Mouse (Mus musculus) kidney, postnatal 0 days (tissue): ENCODE measurements around the gene Snrpd3. TPM values are rescaled to one million over a fixed set of nuclear protein-coding genes. Genes with fewer than 3 reads are reported as not detected.

ENCODE experiments used
- ATAC-seq: fragments of 200-750 bp; cut with Nextera tagmentation; replicated peaks from 2 replicates; pipeline ENCODE4 v1.8.0; 2017; ENCODE audit warnings: low read depth, moderate number of reproducible peaks, moderate TSS enrichment, moderate library complexity; ENCODE audit not compliant: low FRiP score
- DNase-seq: peaks from one replicate; pipeline ENCODE4 v3.0.0-alpha.2; 2016; ENCODE audit warnings: low spot score
- H3K27ac ChIP-seq: fragments of 300-500 bp; sonication (generic); 2 replicates; pipeline ENCODE4 v1.5.1; 2014; ENCODE audit warnings: mild to moderate bottlenecking
- H3K27me3 ChIP-seq: fragments of 300-500 bp; sonication (generic); 2 replicates; pipeline ENCODE4 v1.6.1; 2014; ENCODE audit warnings: low read length, mixed read lengths; ENCODE audit not compliant: insufficient read depth
- H3K36me3 ChIP-seq: fragments of 300-500 bp; sonication (generic); 2 replicates; pipeline ENCODE4 v1.6.1; 2014; ENCODE audit warnings: low read length, mixed read lengths; ENCODE audit not compliant: insufficient read depth
- H3K4me1 ChIP-seq: fragments of 300-500 bp; sonication (generic); replicated peaks from 2 replicates; pipeline ENCODE4 v1.6.1; 2014; ENCODE audit warnings: antibody characterized with exemption, low read length, mixed read lengths; ENCODE audit not compliant: insufficient read depth
- H3K4me2 ChIP-seq: fragments of 300-500 bp; sonication (generic); 2 replicates; pipeline ENCODE4 v1.6.1; 2014; ENCODE audit warnings: mild to moderate bottlenecking, low read length, moderate library complexity, mixed read lengths
- H3K4me3 ChIP-seq: fragments of 300-500 bp; sonication (generic); replicated peaks from 2 replicates; pipeline ENCODE4 v1.5.1; 2014; ENCODE audit warnings: low read depth, low read length
- H3K9ac ChIP-seq: fragments of 300-500 bp; sonication (generic); 2 replicates; pipeline ENCODE4 v1.6.1; 2014; ENCODE audit warnings: low read depth, low read length
- H3K9me3 ChIP-seq: fragments of 300-500 bp; sonication (generic); replicated peaks from 2 replicates; pipeline ENCODE4 v1.6.1; 2016; ENCODE audit warnings: low read length, inconsistent platforms, mixed read lengths
- CTCF ChIP-seq: IDR thresholded peaks from 2 replicates; pipeline ENCODE4 v1.5.1; 2016; ENCODE audit warnings: antibody characterized with exemption, low read depth, mild to moderate bottlenecking, moderate library complexity
- WGBS: fragments of 180-500 bp; shearing (Covaris S2); extraction: QIAGEN DNeasy Blood & Tissue Kit; methylation state at CpG from one replicate; pipeline ENCODE4 v1.1.7; 2014; 5-methylcytosine and 5-hydroxymethylcytosine counted together
- polyA plus RNA-seq: library from polyadenylated mRNA; unstranded; fragments of >200 nt; fragmentation: Nextera tagmentation; extraction: Ambion mirVana; gene quantifications from 2 replicates; pipeline ENCODE4 v1.2.1, GENCODE M21; 2015

Snrpd3 gene
- polyA plus RNA-seq, 1 experiment from 2014 or later: 113 TPM

DNA sequence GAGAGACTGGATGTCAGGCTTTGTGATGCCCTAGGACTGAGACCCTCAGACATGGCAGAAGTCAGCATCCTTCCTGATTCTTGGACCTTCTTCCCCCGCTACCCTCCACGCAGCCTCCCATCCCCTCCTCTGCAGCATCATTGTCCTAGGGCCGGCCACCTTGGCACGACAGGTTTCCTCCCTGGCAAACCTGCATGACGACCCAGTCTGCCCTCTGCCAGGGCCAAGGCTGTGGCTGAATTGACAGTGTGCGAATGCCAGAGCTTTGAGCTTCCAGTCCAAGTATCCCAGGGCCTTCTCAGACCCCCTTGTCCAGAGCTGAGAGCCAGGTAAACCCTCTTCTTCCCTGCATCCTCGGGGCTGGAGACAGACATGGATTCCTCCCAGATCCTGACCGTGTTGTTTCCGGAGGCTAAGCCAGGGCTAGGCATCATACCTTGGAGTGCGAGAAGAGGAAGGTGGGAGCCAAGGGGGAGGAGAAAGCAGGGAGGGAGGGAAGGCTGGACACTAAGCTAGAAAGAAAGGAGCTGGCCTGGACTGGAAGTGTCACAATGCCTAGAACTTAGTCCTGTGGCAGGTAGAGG lies 43.8 kb downstream of the Snrpd3 start, which contains the start of gene Ggt1:
Gene Ggt1 (plus strand): TSS at position 534 of the 584 bp plus-strand sequence.
- Histone ChIP-seq H3K9me3 (no peaks in the 10 kb centered on the region), H3K9ac (no peak within 1 kb of the TSS), H3K27ac (no peak within 1 kb of the TSS), H3K4me3 (no peak within 1 kb of the TSS), H3K4me2 (peak within 1 kb of the TSS; percentile 100; the same call in 1 of the 2 replicates), H3K4me1 (peaks cover 21% of the 10 kb centered on the region), H3K36me3 (no peaks in the 10 kb centered on the region), H3K27me3 (0 out of 2 replicates have a peak, but pooled peaks cover 3% of the 10 kb centered on the region)
- ATAC-seq (no peak), DNase-seq (no peak)
- no peak for TF ChIP-seq CTCF
- 57% methylated on average over 10 of the region's 10 CpGs for WGBS

- peaks cover 21% of the 10 kb centered on the region for H3K4me1 ChIP-seq
- H3K36me3 ChIP-seq: no peaks in the 10 kb centered on the region
- whole genome bisulfite sequencing: 82% methylated on average over 8 of the region's 8 CpGs
- H3K4me3 ChIP-seq: no peak overlapping the region
- DNase-seq (no peak), ATAC-seq (no peak)
- H3K9me3 ChIP-seq: no peaks in the 10 kb centered on the region
- no peak overlapping the region for H3K9ac ChIP-seq
- no peak for TF ChIP-seq CTCF
- 0 out of 2 replicates have a peak, but pooled peaks cover 3% of the 10 kb centered on the region for H3K27me3 ChIP-seq
- H3K4me2 ChIP-seq: no peak overlapping the region
- no peak overlapping the region for H3K27ac ChIP-seq
Observed at GRCm38 (mm10) chr10:75562596-75562995, 45.2 kb downstream of the Snrpd3 start.

DNA sequence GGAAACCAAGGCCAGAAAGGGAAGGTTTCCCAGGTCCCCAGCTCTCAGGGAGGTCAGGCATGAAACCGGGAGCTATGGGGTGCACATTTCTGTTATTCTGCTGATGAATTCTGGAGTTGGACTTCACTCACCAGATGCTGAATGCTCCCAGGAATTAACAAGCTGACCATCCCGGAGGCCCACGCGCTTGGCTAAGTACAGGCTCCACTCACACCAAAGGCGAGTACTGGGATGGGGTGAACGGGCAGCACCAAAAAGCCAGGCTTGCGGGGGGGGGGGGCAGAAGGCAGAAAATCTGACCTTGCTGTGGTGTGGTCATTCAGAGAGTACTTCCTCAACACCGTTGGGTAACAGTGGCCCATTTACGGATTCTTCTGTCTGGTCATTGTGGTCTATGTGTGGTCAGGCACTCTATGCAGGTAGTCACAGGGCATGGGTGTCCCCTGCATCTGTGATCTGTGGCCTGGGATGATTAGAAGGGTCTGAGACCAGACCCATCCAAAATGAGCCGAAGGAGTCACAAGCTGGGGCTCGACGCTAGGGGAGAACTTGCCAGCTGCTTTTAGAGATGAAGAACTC lies 47.4 kb downstream of the Snrpd3 start:
- no peaks in the 10 kb centered on the region for H3K9me3 ChIP-seq
- no peak for ATAC-seq
- peak overlapping the region; percentile 28; the same call in 1 of the 2 replicates for H3K9ac ChIP-seq
- peak overlapping the region; percentile 32 for H3K4me2 ChIP-seq
- no peak overlapping the region; the same call in 1 of the 2 replicates for H3K4me3 ChIP-seq
- TF ChIP-seq CTCF: no peak
- WGBS: 74% methylated on average over 12 of the region's 12 CpGs
- H3K27me3 ChIP-seq: no peaks in the 10 kb centered on the region
- H3K4me1 ChIP-seq: peaks cover 9% of the 10 kb centered on the region
- no peaks in the 10 kb centered on the region for H3K36me3 ChIP-seq
- DNase-seq: no peak
- H3K27ac ChIP-seq: peak overlapping the region; percentile 85

DNA sequence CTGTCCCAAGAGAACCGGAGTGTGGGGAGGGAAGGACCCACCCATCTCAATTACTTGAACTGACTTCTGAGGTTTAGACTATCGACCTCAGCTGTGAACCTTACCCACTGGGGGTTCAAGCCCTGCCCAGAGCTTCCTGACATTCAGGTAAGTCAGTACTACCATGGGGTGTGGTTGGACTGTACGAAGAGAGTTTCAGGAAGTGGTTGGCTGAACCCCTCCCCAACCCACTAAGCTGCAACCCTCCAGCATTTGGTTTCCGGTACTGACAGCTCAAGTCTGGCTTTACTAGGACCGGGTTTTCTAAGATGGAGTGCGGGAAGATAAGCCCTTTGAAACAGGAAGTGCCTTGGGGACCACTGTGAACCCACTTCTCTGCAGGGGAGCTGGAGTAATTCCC lies 48.1 kb downstream of the Snrpd3 start:
- H3K9me3 ChIP-seq: no peaks in the 10 kb centered on the region
- 34% methylated on average over 6 of the region's 6 CpGs for WGBS
- no peak for TF ChIP-seq CTCF
- H3K27ac ChIP-seq: peak overlapping the region; percentile 85
- H3K4me1 ChIP-seq: peaks cover 3% of the 10 kb centered on the region; the same call in 1 of the 2 replicates
- peak overlapping the region; percentile 32 for H3K4me2 ChIP-seq
- no peak for DNase-seq
- ATAC-seq: no peak
- H3K9ac ChIP-seq: no peak overlapping the region
- no peaks in the 10 kb centered on the region for H3K36me3 ChIP-seq
- no peaks in the 10 kb centered on the region for H3K27me3 ChIP-seq
- no peak overlapping the region; the same call in 1 of the 2 replicates for H3K4me3 ChIP-seq

- Histone ChIP-seq H3K9ac (no peak overlapping the region), H3K4me2 (peak overlapping the region; percentile 32), H3K9me3 (no peaks in the 10 kb centered on the region), H3K4me1 (0 out of 2 replicates have a peak, but pooled peaks cover 3% of the 10 kb centered on the region), H3K4me3 (no peak overlapping the region), H3K27me3 (no peaks in the 10 kb centered on the region), H3K27ac (peak overlapping the region; percentile 85), H3K36me3 (no peaks in the 10 kb centered on the region)
- WGBS: 51% methylated on average over 7 of the region's 7 CpGs
- ATAC-seq: peak; percentile 88
- TF ChIP-seq CTCF: no peak
- no peak for DNase-seq
Observed at GRCm38 (mm10) chr10:75565906-75566305, 48.6 kb downstream of the Snrpd3 start.

DNA sequence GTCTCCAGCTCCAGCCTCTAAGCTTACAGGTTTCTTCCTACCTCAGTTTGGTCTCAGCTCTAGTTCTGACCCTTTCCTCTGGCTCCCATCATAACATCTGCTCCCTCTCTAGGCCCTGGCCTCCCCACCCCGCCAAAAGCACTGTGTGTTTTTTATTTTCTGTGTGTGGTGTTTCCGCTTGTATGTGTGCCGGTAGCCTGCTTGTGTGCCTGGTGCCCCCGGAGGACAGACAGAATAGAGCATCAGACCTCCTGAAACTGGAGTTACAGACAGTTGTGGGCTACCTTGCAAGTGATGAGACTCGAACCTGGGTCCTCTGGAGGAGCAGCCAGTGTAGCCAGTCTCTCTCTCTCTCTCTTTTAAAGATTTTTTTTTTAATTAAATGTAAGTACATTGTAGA lies 49.0 kb downstream of the Snrpd3 start:
- WGBS: 65% methylated on average over 5 of the region's 5 CpGs

More for the DNA sequence above, 49.0 kb downstream of the Snrpd3 start:
- Histone ChIP-seq H3K4me3 (no peak overlapping the region; the same call in 1 of the 2 replicates), H3K27me3 (no peaks in the 10 kb centered on the region), H3K4me2 (peak overlapping the region; percentile 26; the same call in 1 of the 2 replicates), H3K36me3 (no peaks in the 10 kb centered on the region), H3K9me3 (no peaks in the 10 kb centered on the region), H3K4me1 (peaks cover 4% of the 10 kb centered on the region; the same call in 1 of the 2 replicates), H3K9ac (no peak overlapping the region), H3K27ac (peak overlapping the region; percentile 85)
- TF ChIP-seq CTCF: peak; percentile 24; the same call in 1 of the 2 replicates
- no peak for ATAC-seq
- DNase-seq: no peak
